Mouse (Mus musculus) spleen, adult 2 months (tissue): ENCODE measurements around the gene Ascc3. TPM values are rescaled to one million over a fixed set of nuclear protein-coding genes. Genes with fewer than 3 reads are reported as not detected.

ENCODE experiments used
- DNase-seq, 2 experiments: peaks; one replicate each; pipeline versions ENCODE4 v3.0.0 to v3.0.0-alpha.2; 2012 to 2021; ENCODE audit warnings: low spot score in 2 of 2, low read depth in 1 of 2
- H3K27ac ChIP-seq: fragments of 200-500 bp; 2 replicates; pipeline ENCODE4 v1.5.1; 2012; ENCODE audit warnings: low read length, inconsistent platforms; ENCODE audit not compliant: insufficient read depth
- H3K27me3 ChIP-seq: fragments of 200-500 bp; 2 replicates; pipeline ENCODE4 v1.6.1; 2012; ENCODE audit warnings: mild to moderate bottlenecking, moderate library complexity, low read length, inconsistent platforms; ENCODE audit not compliant: control insufficient read depth, insufficient read depth
- H3K36me3 ChIP-seq: fragments of 200-500 bp; 2 replicates; pipeline ENCODE4 v1.6.1; 2012; ENCODE audit warnings: mild to moderate bottlenecking, low read length, inconsistent platforms; ENCODE audit not compliant: control insufficient read depth, insufficient read depth
- H3K4me1 ChIP-seq: fragments of 200-500 bp; 2 replicates; pipeline ENCODE4 v1.6.1; 2011; ENCODE audit warnings: inconsistent platforms; ENCODE audit not compliant: control insufficient read depth, insufficient read depth, insufficient read length
- H3K4me3 ChIP-seq: fragments of 200-500 bp; 2 replicates; pipeline ENCODE4 v1.5.1; 2011; ENCODE audit warnings: mild to moderate bottlenecking, inconsistent platforms; ENCODE audit not compliant: insufficient read depth, insufficient read length; ENCODE audit errors: extremely low read depth
- CTCF ChIP-seq: fragments of 200-500 bp; IDR thresholded peaks from 2 replicates; pipeline ENCODE4 v1.5.1; 2011; ENCODE audit warnings: mild to moderate bottlenecking, inconsistent platforms; ENCODE audit not compliant: insufficient read depth, insufficient read length, insufficient replicate concordance; ENCODE audit errors: extremely low read depth
- POLR2A ChIP-seq: fragments of 200-500 bp; IDR thresholded peaks from 2 replicates; pipeline ENCODE4 v1.6.1; 2011; ENCODE audit warnings: low read depth, low read length, inconsistent platforms
- WGBS: fragments of 180-500 bp; shearing (Covaris S2); methylation state at CpG from one replicate; pipeline ENCODE4 v1.1.7; 2018; 5-methylcytosine and 5-hydroxymethylcytosine counted together
- polyA plus RNA-seq: library from polyadenylated mRNA; depleted of rRNA; stranded (reverse); fragments of >200 nt; gene quantifications from 2 replicates; pipeline ENCODE4 v1.2.3, GENCODE M21; 2012

Gene Ascc3
- polyA plus RNA-seq, 1 experiment: 12.1 TPM

DNA sequence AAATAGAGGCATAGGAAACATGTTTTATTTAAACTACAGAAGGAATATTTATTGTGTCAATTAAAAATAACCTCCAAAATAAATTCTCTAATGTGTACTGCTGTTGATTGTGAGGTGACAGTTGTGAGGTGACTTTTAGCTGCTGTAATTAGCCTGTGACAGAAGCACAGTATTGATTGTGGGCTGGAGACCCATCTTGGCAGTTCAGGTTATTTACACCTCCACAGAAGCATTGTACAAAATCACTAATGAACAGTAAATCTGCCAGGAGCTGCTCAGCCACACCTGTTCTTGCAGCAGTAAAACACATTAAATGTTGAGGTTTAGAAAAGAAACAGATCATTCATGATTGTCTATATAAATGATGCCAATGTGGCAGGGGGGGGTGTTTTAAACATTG lies 141.0 kb downstream of the Ascc3 start:
- Histone ChIP-seq H3K4me3 (no peak overlapping the region), H3K36me3 (peaks cover 3% of the 10 kb centered on the region), H3K4me1 (no peaks in the 10 kb centered on the region), H3K27ac (no peak overlapping the region), H3K27me3 (no peaks in the 10 kb centered on the region)
- TF ChIP-seq POLR2A (no peak), CTCF (no peak)
- DNase-seq: no peak

- WGBS: 67% methylated on average over 2 of the region's 2 CpGs
- H3K27ac ChIP-seq: no peak overlapping the region
- H3K4me1 ChIP-seq: no peaks in the 10 kb centered on the region; the same call in 1 of the 2 replicates
- H3K36me3 ChIP-seq: no peaks in the 10 kb centered on the region; the same call in 1 of the 2 replicates
- H3K4me3 ChIP-seq: no peak overlapping the region
- TF ChIP-seq POLR2A: no peak
- TF ChIP-seq CTCF: no peak
- no peak for DNase-seq
- H3K27me3 ChIP-seq: no peaks in the 10 kb centered on the region
These were observed 169.6 kb downstream of the Ascc3 start for GRCm38 (mm10) chr10:50762069-50762468.

DNA sequence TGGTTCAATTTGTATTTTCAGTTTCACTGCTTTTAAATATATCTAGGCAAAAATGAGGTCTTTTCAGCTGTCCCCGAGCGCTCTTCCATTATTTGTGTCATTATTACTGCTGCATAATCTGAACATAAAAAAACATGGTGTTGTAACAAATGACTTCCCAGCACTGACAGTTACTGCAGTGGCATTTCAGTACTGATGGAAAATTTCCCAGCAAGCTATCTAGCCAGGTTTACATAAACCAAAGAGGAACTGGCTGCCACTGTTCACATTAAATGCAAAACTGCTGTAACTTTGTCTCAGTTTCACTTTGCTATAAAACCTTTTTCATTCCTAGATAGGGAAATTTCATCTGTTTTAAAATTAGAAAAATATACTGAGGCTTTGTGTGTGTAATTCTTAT lies 170.5 kb downstream of the Ascc3 start:
- no peak for DNase-seq
- 50% methylated on average over 2 of the region's 2 CpGs for WGBS
- TF ChIP-seq CTCF (no peak), POLR2A (no peak)
- Histone ChIP-seq H3K4me3 (no peak overlapping the region), H3K4me1 (no peaks in the 10 kb centered on the region; the same call in 1 of the 2 replicates), H3K36me3 (no peaks in the 10 kb centered on the region), H3K27me3 (no peaks in the 10 kb centered on the region), H3K27ac (no peak overlapping the region)

GRCm38 (mm10) chr10:50763457-50764310 lies 171.2 kb downstream of the Ascc3 start:
- TF ChIP-seq POLR2A (no peak), CTCF (no peak)
- no peak overlapping the region; the same call in 1 of the 2 replicates for H3K27ac ChIP-seq
- H3K4me3 ChIP-seq: no peak overlapping the region

DNA sequence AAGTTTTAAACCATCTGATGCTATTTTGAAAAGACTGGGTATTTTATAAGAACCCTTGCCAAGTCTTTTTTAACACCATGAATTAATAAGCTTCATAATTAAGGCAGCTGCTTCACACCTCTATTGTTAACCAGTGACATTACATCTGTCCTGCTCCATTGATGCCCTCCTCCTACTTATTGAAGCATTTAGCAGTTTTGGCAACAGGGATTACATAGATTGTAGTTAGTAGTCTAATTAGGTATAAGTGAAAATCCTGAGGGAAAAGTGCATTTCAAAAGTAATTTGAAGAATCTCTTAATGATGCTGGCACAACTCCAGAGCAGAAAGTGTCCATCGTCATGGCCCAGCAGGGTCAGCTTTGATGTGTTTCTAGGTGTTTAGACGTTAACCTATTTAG lies 180.3 kb downstream of the Ascc3 start:
- DNase-seq: no peak
- H3K27me3 ChIP-seq: no peaks in the 10 kb centered on the region
- H3K4me3 ChIP-seq: no peak overlapping the region
- no peaks in the 10 kb centered on the region for H3K4me1 ChIP-seq
- no peak overlapping the region for H3K27ac ChIP-seq
- H3K36me3 ChIP-seq: no peaks in the 10 kb centered on the region; the same call in 1 of the 2 replicates
- no peak for TF ChIP-seq POLR2A
- TF ChIP-seq CTCF: no peak
- WGBS: 97% methylated on average over 2 of the region's 2 CpGs

More at GRCm38 (mm10) chr10:50763457-50764310, 171.2 kb downstream of the Ascc3 start:
- 67% methylated on average over 7 of the region's 7 CpGs for WGBS
- no peaks in the 10 kb centered on the region for H3K27me3 ChIP-seq
- no peaks in the 10 kb centered on the region for H3K36me3 ChIP-seq
- no peaks in the 10 kb centered on the region; the same call in 1 of the 2 replicates for H3K4me1 ChIP-seq
- no peak for DNase-seq

DNA sequence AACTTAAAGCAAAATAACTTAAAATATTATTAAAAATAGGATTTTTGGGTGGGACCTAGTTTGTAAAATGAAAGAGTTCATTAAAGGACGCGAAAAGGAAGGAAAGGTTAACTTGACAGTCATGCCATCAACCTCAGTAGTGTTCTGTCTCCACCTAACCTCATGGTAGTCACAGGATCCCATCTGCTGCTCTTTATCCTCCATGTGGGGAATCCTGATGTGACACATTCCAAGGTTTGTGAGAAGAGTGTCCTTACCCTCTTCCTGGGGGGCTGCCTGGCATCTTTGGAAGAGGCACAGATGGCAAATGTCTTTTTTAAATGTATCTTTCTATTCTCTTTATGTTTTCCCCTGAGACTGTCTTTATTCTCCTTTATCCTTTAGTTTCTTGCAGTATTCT lies 181.4 kb downstream of the Ascc3 start:
- no peak for DNase-seq
- WGBS: 98% methylated on average over 2 of the region's 2 CpGs
- H3K4me1 ChIP-seq: no peaks in the 10 kb centered on the region
- no peaks in the 10 kb centered on the region; the same call in 1 of the 2 replicates for H3K36me3 ChIP-seq
- H3K4me3 ChIP-seq: no peak overlapping the region
- no peak for TF ChIP-seq POLR2A
- no peak overlapping the region for H3K27ac ChIP-seq
- no peaks in the 10 kb centered on the region for H3K27me3 ChIP-seq

DNA sequence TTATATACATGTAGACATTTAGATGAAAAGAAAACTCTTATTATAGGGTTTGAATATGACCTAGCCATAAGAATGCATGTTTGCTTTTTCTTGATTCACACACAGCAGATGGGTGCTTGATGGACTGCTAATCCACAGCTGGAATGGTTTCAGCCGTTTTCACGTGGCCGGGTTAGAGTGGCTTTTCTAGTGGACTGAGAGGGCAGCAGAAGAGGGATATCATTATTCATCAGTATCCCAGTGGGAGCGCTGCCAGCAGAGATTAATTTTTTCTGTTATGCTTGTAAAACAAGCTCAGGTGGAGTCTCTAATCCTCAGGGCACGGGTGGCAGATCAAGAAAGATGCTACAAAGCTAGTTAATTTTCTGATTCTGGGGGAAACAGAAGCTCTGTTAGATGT lies 200.4 kb downstream of the Ascc3 start:
- TF ChIP-seq CTCF (no peak), POLR2A (no peak)
- DNase-seq: no peak
- 92% methylated on average over 5 of the region's 5 CpGs for WGBS
- Histone ChIP-seq H3K27ac (no peak overlapping the region), H3K36me3 (no peaks in the 10 kb centered on the region; the same call in 1 of the 2 replicates), H3K27me3 (no peaks in the 10 kb centered on the region), H3K4me1 (no peaks in the 10 kb centered on the region), H3K4me3 (no peak overlapping the region)
